Mouse (Mus musculus) C2C12 (cell line): Measurements from ENCODE around the gene Dnah6. TPM values are rescaled to one million over a fixed set of nuclear protein-coding genes. Genes with fewer than 3 reads are reported as not detected.
A peak's percentile ranks its signal among the peaks of the same experiment; 100 is the strongest.

Experiments
- H3K27me3 ChIP-seq: one replicate; pipeline ENCODE4 v1.6.1; 2011; ENCODE audit not compliant: control insufficient read depth, insufficient read depth, insufficient read length
- H3K36me3 ChIP-seq: one replicate; pipeline ENCODE4 v1.6.1; 2011; ENCODE audit not compliant: control insufficient read depth, insufficient read depth
- H3K4me3 ChIP-seq: one replicate; pipeline ENCODE4 v1.5.1; 2011; ENCODE audit warnings: mild to moderate bottlenecking, control low read depth; ENCODE audit not compliant: poor library complexity, insufficient read depth, severe bottlenecking
- H3K79me2 ChIP-seq: one replicate; pipeline ENCODE4 v1.6.1; 2011; ENCODE audit not compliant: control insufficient read depth, insufficient read depth
- H3K79me3 ChIP-seq: one replicate; pipeline ENCODE4 v1.6.1; 2011; ENCODE audit warnings: low read depth, control low read depth
- H3ac ChIP-seq: one replicate; pipeline ENCODE3; 2011; ENCODE audit warnings: low read depth; ENCODE audit not compliant: control insufficient read depth, insufficient read length
- CEBPB ChIP-seq: IDR thresholded peaks from one replicate; pipeline ENCODE4 v1.6.1; 2011; ENCODE audit warnings: low read depth, mild to moderate bottlenecking, control low read depth, moderate library complexity
- CTCF ChIP-seq: IDR thresholded peaks from one replicate; pipeline ENCODE4 v1.5.1; 2011; ENCODE audit not compliant: control insufficient read depth, insufficient read depth, insufficient read length
- FOSL1 ChIP-seq: IDR thresholded peaks from one replicate; pipeline ENCODE4 v1.8.0; 2011; ENCODE audit warnings: mild to moderate bottlenecking, low read length; ENCODE audit not compliant: poor library complexity, insufficient read depth, severe bottlenecking
- MAX ChIP-seq: IDR thresholded peaks from one replicate; pipeline ENCODE4 v1.6.1; 2011; ENCODE audit warnings: mild to moderate bottlenecking, control low read depth
- MYOD1 ChIP-seq: IDR thresholded peaks from one replicate; pipeline ENCODE4 v1.6.1; 2011; ENCODE audit warnings: low read depth; ENCODE audit not compliant: control insufficient read depth, insufficient read length
- MYOG ChIP-seq: IDR thresholded peaks from one replicate; pipeline ENCODE4 v1.6.1; 2011; ENCODE audit not compliant: control insufficient read depth, insufficient read length; ENCODE audit errors: extremely low read depth
- USF1 ChIP-seq: IDR thresholded peaks from one replicate; pipeline ENCODE4 v1.6.1; 2011; ENCODE audit warnings: low read depth, mild to moderate bottlenecking, control low read depth, moderate library complexity
- polyA plus RNA-seq: library from polyadenylated mRNA; unstranded; fragments of >200 nt; fragmentation: generic; extraction: Trizol; gene quantifications from one replicate; pipeline ENCODE4 v1.2.1, GENCODE M21; 2012; ENCODE audit warnings: missing spikeins

Dnah6 gene
- polyA plus RNA-seq, 1 experiment, result 0.20 TPM

DNA sequence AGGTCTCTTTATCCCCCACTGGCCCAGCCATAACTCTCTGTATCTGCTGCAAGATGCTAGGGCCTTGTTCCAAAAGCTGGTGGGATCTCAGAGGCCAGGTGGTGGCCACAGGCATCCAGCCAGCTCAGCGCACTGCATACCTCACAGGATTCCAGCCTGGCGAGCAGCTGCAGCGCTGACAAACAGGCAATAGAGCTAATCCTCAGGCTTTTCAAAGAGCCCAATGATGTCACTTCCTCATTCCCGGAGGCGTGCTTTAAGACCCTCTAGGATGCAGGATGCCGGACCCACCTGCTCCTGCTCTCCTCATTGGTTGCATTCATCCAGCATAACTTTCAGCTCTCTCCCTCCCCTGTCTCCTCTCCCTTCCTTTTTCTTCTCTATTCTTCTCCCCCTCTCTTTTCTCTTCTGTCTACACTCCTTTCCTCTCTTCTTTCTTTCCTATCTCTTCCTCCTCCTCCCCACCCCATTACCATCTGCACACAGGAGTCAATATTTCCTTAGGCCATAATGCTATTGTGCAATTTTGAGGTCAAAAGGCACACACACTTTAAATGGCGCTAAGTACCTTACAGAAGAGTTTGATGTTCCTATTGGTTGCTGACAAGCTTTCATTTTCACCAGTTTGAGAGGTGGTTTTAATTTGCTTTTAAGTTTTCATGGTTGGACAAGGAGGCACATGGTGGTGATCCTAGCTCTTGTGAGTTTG lies 232.3 kb downstream of the Dnah6 start:
- no peaks in the 10 kb centered on the region for H3K79me2 ChIP-seq
- H3K27me3 ChIP-seq, result no peaks in the 10 kb centered on the region
- no peaks in the 10 kb centered on the region for H3K36me3 ChIP-seq
- no peaks in the 10 kb centered on the region for H3K79me3 ChIP-seq
- H3K4me3 ChIP-seq, result no peak overlapping the region
- H3ac ChIP-seq, result no peak overlapping the region
- TF ChIP-seq MYOG (no peak), MYOD1 (peak; percentile 72), CTCF (no peak), MAX (no peak), CEBPB (peak; percentile 59), USF1 (no peak), FOSL1 (no peak)

DNA sequence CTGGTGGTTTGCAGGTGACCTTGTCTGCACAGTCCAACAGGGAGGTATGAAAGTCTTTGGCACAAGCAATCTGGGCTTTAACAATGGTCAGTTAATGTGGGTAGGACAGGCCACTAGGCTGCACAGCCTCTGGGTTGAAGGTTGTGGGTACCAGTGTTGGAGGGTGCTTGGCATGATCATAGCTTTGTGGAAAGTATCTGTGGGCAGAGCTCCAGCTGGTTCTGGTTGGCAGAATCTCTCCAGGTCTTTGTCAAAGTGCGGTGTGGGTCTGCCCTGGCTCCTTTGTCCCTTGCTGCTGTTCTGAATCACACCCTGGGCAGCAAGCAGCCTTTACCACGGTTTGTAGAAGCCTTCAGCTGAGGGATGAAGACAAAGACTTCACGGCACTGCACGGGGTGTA lies 238.9 kb downstream of the Dnah6 start:
- Histone ChIP-seq H3K79me3 (no peaks in the 10 kb centered on the region), H3K36me3 (no peaks in the 10 kb centered on the region), H3K27me3 (no peaks in the 10 kb centered on the region), H3K4me3 (no peak overlapping the region), H3K79me2 (no peaks in the 10 kb centered on the region), H3ac (no peak overlapping the region)
- TF ChIP-seq MYOD1, result no peak
- no peak for TF ChIP-seq MAX
- no peak for TF ChIP-seq CTCF
- TF ChIP-seq CEBPB, result no peak
- TF ChIP-seq MYOG, result no peak
- TF ChIP-seq USF1, result no peak
- TF ChIP-seq FOSL1, result no peak

GRCm38 (mm10) chr6:72981851-72982250 lies 239.6 kb downstream of the Dnah6 start:
- H3K36me3 ChIP-seq, result no peaks in the 10 kb centered on the region
- no peaks in the 10 kb centered on the region for H3K79me2 ChIP-seq
- TF ChIP-seq MYOG (no peak), CEBPB (no peak), USF1 (no peak), MAX (no peak), CTCF (no peak), MYOD1 (no peak), FOSL1 (no peak)
- no peaks in the 10 kb centered on the region for H3K79me3 ChIP-seq
- no peak overlapping the region for H3K4me3 ChIP-seq
- no peaks in the 10 kb centered on the region for H3K27me3 ChIP-seq
- H3ac ChIP-seq, result no peak overlapping the region

DNA sequence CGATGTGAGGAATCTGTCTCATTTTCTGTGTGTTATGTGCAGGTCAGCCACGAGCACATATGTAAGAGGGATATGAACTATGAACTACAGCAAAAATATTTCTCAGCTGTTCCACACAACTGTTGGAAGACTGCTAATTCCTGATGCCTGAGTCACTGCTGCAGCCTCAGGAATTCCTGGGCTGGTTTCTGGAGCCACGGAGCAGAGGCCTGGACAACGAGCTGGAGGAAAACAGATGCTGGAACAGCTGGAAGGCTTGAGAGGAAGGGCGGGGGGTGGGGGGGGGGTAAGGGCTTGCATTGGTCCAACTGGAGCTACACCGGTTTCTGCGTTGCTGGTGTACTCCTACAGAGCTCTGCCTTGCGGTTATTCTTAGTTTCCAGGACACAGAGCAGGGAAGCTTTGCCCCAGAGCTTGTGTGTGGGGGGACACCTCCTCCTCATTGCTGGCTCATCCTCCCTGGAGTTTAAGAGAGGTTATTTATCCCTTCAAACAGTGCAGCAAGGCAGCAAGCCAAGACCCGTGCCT lies 240.3 kb downstream of the Dnah6 start:
- Histone ChIP-seq H3K36me3 (no peaks in the 10 kb centered on the region), H3K27me3 (no peaks in the 10 kb centered on the region), H3K4me3 (no peak overlapping the region), H3ac (no peak overlapping the region), H3K79me3 (no peaks in the 10 kb centered on the region), H3K79me2 (no peaks in the 10 kb centered on the region)
- TF ChIP-seq FOSL1, result peak; percentile 87
- peak; percentile 91 for TF ChIP-seq MYOD1
- TF ChIP-seq MYOG, result no peak
- TF ChIP-seq MAX, result peak; percentile 37

GRCm38 (mm10) chr6:72976866-72977265 lies 244.6 kb downstream of the Dnah6 start:
- Histone ChIP-seq H3ac (no peak overlapping the region), H3K79me3 (no peaks in the 10 kb centered on the region), H3K36me3 (no peaks in the 10 kb centered on the region), H3K27me3 (no peaks in the 10 kb centered on the region), H3K79me2 (no peaks in the 10 kb centered on the region), H3K4me3 (no peak overlapping the region)
- peak; percentile 62 for TF ChIP-seq MYOD1
- no peak for TF ChIP-seq FOSL1

DNA sequence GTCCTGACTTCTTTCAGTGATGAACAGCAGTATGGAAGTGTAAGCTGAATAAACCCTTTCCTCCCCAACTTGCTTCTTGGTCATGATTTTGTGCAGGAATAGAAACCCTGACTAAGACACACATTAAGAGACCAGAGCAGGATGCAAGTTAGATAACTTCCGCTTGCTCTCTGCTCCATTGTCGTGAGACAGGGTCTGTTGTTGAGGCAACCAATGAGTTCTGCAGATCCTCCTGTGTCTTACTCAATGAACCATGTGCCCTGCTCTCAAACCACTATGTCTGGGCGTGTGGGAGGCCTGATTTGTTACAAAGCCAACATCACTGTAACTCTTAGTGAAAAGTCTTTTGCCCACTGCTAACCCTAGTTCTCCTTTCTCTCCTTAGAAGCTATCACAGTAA lies 250.4 kb downstream of the Dnah6 start:
- Histone ChIP-seq H3K27me3 (no peaks in the 10 kb centered on the region), H3ac (no peak overlapping the region), H3K36me3 (no peaks in the 10 kb centered on the region), H3K79me2 (no peaks in the 10 kb centered on the region), H3K4me3 (no peak overlapping the region), H3K79me3 (no peaks in the 10 kb centered on the region)
- no peak for TF ChIP-seq MYOD1
- no peak for TF ChIP-seq MYOG
- no peak for TF ChIP-seq USF1
- TF ChIP-seq MAX, result no peak
- no peak for TF ChIP-seq CTCF
- no peak for TF ChIP-seq FOSL1
- no peak for TF ChIP-seq CEBPB

- H3K27me3 ChIP-seq, result no peaks in the 10 kb centered on the region
- no peak overlapping the region for H3K4me3 ChIP-seq
- TF ChIP-seq MYOD1 (no peak), CEBPB (no peak), FOSL1 (no peak), USF1 (no peak), MAX (no peak), CTCF (no peak), MYOG (no peak)
- no peak overlapping the region for H3ac ChIP-seq
- H3K79me2 ChIP-seq, result no peaks in the 10 kb centered on the region
- H3K36me3 ChIP-seq, result no peaks in the 10 kb centered on the region
- H3K79me3 ChIP-seq, result no peaks in the 10 kb centered on the region
These were observed 251.7 kb downstream of the Dnah6 start for GRCm38 (mm10) chr6:72969787-72970186.

Other genes with a start within 250 kb of the Dnah6 start
- gene Suclg1, start 26.7 kb upstream of the Dnah6 start, polyA plus RNA-seq, result 127 TPM
- gene 4931417E11Rik, start 248.0 kb upstream of the Dnah6 start, polyA plus RNA-seq, result not detected